Mouse (Mus musculus) ES-CJ7 (cell line): ENCODE results near the gene Mst1.

ENCODE experiments used
- DNase-seq: peaks from one replicate; pipeline ENCODE4 v3.0.0; 2011; ENCODE audit warnings: low read depth, low spot score

Mst1 gene

DNA sequence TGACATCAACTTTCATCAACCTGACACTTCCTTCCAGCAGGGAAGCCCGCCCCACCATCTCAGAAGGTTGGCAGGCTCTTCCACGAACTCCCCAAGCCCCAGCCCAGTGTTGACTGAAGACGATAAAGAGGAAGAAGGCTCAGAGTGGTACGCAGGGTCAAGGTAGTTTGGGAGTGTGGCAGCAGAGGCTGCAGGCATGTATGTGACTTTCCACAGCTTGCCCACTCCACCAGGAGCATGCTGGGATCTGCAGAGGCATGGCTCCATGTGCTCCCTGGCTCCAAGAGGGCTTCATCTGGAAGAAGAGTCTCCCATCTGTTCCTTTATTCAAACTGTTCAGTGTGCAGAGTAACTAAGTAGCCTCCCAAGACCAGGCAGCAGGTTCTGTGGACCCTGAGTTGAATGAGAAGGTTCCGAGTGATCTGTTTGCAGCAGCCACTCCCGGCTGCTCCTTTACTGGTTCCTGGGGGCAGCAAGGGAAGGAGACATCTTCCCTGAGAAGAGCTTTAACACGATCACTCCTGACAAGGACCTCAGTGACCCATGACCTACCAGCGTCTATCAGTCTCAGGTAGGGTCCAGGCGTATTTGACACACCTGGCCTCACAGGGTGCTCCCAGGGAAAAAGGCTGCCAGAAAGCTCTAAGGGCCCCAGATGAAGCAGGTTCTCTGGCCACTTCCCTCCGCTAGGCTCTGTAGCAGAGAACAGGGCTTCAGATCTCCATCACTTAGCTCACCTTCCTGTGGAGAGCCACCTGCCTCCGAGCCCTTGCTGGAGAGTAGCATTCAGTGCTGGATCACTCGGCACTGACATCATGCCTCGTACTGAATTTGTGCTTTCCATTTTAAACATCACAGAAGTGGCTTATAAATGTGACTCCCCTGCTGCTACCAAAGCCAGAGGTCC is 49.1 kb downstream of the Mst1 start:
- DNase-seq, result no peak

DNA sequence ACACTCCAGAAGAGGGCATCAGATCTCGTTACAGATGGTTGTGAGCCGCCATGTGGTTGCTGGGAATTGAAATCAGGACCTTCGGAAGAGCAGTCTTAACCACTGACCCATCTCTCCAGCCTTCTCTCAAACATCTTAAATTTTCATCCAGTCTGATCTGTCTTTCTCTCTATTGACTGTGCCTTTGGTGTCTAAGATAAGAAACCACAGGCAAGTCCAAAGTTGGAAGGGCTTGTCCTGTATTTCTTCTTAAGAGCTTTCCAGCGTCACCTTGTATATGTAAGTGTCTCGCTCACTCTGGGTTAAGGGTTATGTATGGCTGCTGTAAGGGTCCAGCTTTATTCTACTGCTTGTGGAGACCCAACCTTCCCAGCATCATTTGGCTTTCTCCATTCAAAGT is 51.3 kb downstream of the Mst1 start:
- DNase-seq, result no peak

DNA sequence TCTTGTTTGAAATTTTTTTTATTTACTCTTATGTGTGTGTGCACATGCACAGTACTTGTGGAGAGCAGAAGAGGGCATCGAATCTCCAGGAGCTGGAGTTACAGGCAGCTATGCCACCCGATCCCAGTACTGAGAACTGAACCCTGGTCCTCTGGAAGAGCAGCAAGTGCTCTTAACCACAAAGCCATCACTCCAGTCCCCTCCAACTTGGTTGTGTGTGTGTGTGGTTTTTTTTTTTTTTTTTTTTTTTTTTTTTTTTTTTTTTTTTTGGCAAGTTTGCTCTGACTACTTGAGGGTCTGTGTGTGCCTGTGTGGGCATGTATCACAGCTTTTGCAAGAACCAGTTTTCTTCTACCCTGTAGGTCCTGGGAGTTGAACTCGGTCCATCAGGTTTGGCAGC is 52.1 kb downstream of the Mst1 start:
- DNase-seq, result no peak

DNA sequence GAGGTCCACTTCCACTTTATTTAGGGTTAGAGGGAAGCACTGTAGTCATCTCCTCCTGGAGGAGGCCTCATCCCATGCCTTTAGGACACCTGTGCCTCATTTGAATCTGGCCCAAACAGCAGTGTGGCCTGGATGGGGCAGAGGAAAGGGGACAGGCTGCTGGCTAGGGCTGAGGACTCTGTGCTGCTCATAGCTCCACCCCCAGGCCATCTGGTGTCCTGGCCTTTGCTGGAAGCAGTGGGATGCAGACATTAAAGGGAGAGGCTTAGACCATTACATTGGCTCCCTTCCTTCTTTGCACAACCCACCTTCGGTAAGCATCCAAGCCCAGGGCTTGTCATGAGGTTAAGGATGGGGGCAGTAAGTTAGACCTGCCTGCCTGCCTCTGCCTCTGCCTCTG is 53.2 kb downstream of the Mst1 start:
- no peak for DNase-seq
